Mouse (Mus musculus): ENCODE results near the gene Emp2. TPM values are rescaled to one million over a fixed set of nuclear protein-coding genes. Genes with fewer than 3 reads are reported as not detected.

Emp2 gene
- polyA plus RNA-seq, 1 experiment from 2014 or later = 18.8 TPM

GRCm38 (mm10) chr16:10341110-10341509 is 27.3 kb upstream of the Emp2 start:
- H3K27ac ChIP-seq (ENCODE audit: low read length) = no peak overlapping the region
- no peaks in the 10 kb centered on the region for H3K9me3 ChIP-seq (replicated peaks; ENCODE audit: control insufficient read depth, low read length, poor library complexity, severe bottlenecking)
- H3K4me1 ChIP-seq (ENCODE audit: control insufficient read depth, insufficient read depth, low read length) = no peaks in the 10 kb centered on the region
- no peak overlapping the region for H3K9ac ChIP-seq (ENCODE audit: low read depth, low read length)
- ATAC-seq = no peak
- H3K36me3 ChIP-seq (ENCODE audit: control insufficient read depth, insufficient read depth, low read length) = no peaks in the 10 kb centered on the region
- no peak overlapping the region for H3K4me3 ChIP-seq (ENCODE audit: low read depth, low read length)
- 73% methylated on average over 4 of the region's 4 CpGs for WGBS
- no peaks in the 10 kb centered on the region for H3K27me3 ChIP-seq (ENCODE audit: control insufficient read depth, insufficient read depth, low read depth, low read length)
- no peak overlapping the region for H3K4me2 ChIP-seq (ENCODE audit: low read length)

- no peak for ATAC-seq
- WGBS = 94% methylated on average over 10 of the region's 10 CpGs
- Histone ChIP-seq H3K4me1 (ENCODE audit: control insufficient read depth, insufficient read depth, low read length) (no peaks in the 10 kb centered on the region), H3K4me2 (ENCODE audit: low read length) (no peak overlapping the region), H3K9ac (ENCODE audit: low read depth, low read length) (no peak overlapping the region), H3K9me3 (replicated peaks; ENCODE audit: control insufficient read depth, low read length, poor library complexity, severe bottlenecking) (no peaks in the 10 kb centered on the region), H3K27ac (ENCODE audit: low read length) (no peak overlapping the region), H3K4me3 (ENCODE audit: low read depth, low read length) (no peak overlapping the region), H3K36me3 (ENCODE audit: control insufficient read depth, insufficient read depth, low read length) (no peaks in the 10 kb centered on the region), H3K27me3 (ENCODE audit: control insufficient read depth, insufficient read depth, low read depth, low read length) (no peaks in the 10 kb centered on the region)
Measured at GRCm38 (mm10) chr16:10339930-10340329, 26.2 kb upstream of the Emp2 start.

- Histone ChIP-seq H3K27me3 (ENCODE audit: control insufficient read depth, insufficient read depth, low read depth, low read length) (no peaks in the 10 kb centered on the region), H3K4me3 (ENCODE audit: low read depth, low read length) (no peak overlapping the region), H3K4me1 (ENCODE audit: control insufficient read depth, insufficient read depth, low read length) (no peaks in the 10 kb centered on the region), H3K36me3 (ENCODE audit: control insufficient read depth, insufficient read depth, low read length) (no peaks in the 10 kb centered on the region), H3K27ac (ENCODE audit: low read length) (no peak overlapping the region), H3K4me2 (ENCODE audit: low read length) (no peak overlapping the region), H3K9ac (ENCODE audit: low read depth, low read length) (no peak overlapping the region), H3K9me3 (replicated peaks; ENCODE audit: control insufficient read depth, low read length, poor library complexity, severe bottlenecking) (no peaks in the 10 kb centered on the region)
- ATAC-seq = no peak
- 91% methylated on average over 5 of the region's 5 CpGs for WGBS
Measured at GRCm38 (mm10) chr16:10338601-10339000, 24.8 kb upstream of the Emp2 start.

- no peaks in the 10 kb centered on the region for H3K9me3 ChIP-seq (replicated peaks; ENCODE audit: control insufficient read depth, low read length, poor library complexity, severe bottlenecking)
- H3K27ac ChIP-seq (ENCODE audit: low read length) = no peak overlapping the region
- no peak overlapping the region for H3K9ac ChIP-seq (ENCODE audit: low read depth, low read length)
- ATAC-seq = no peak
- H3K36me3 ChIP-seq (ENCODE audit: control insufficient read depth, insufficient read depth, low read length) = no peaks in the 10 kb centered on the region
- no peaks in the 10 kb centered on the region for H3K4me1 ChIP-seq (ENCODE audit: control insufficient read depth, insufficient read depth, low read length)
- H3K4me2 ChIP-seq (ENCODE audit: low read length) = no peak overlapping the region
- 89% methylated on average over 13 of the region's 13 CpGs for WGBS
- H3K4me3 ChIP-seq (ENCODE audit: low read depth, low read length) = no peak overlapping the region
- no peaks in the 10 kb centered on the region for H3K27me3 ChIP-seq (ENCODE audit: control insufficient read depth, insufficient read depth, low read depth, low read length)
Measured at GRCm38 (mm10) chr16:10337422-10338197, 23.8 kb upstream of the Emp2 start.

DNA sequence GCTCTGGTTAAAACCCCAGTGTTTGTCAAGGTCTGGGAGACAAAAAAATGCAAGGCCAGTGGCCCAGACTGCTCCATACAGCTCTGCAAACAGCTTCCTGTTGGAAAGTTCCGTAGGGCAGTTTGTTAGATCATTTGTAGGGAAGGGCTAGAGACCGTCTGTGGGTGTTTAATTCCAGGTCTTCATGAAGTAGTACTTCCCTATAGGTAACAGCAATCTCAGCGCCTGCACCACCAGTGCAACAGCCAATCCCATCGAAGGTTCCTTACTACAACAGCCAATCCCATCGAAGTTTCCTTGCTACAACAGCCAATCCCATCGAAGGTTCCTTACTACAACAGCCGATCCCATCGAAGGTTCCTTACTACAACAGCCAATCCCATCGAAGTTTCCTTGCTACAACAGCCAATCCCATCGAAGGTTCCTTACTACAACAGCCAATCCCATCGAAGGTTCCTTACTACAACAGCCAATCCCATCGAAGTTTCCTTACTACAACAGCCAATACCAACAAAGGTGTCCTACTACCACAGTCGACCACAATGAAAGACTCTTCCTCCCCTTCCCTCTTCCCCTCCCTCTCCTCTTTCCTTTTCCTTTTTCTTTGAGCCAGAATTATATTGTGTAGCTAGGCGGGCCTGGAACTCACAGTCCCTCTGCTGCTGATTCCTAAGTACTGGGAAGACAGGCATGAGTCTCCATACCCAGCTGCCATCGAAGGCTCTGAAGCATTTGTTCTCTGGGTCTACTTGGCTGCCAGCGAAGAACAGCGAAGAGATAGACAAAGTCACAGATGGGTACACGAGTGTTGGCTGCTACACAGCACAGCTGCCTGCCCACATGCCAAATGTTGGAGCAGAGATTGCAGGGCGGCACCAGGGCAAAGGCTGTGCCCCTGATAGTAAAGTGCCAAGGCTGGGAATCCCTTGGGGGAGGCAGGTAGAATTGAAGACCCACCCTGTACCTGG is 23.0 kb upstream of the Emp2 start:
- H3K4me3 ChIP-seq (ENCODE audit: low read depth, low read length) = no peak overlapping the region
- ATAC-seq = no peak
- no peak overlapping the region for H3K9ac ChIP-seq (ENCODE audit: low read depth, low read length)
- H3K4me2 ChIP-seq (ENCODE audit: low read length) = no peak overlapping the region
- H3K9me3 ChIP-seq (replicated peaks; ENCODE audit: control insufficient read depth, low read length, poor library complexity, severe bottlenecking) = no peaks in the 10 kb centered on the region
- WGBS = 91% methylated on average over 19 of the region's 19 CpGs
- H3K4me1 ChIP-seq (ENCODE audit: control insufficient read depth, insufficient read depth, low read length) = no peaks in the 10 kb centered on the region
- H3K27ac ChIP-seq (ENCODE audit: low read length) = no peak overlapping the region
- H3K27me3 ChIP-seq (ENCODE audit: control insufficient read depth, insufficient read depth, low read depth, low read length) = no peaks in the 10 kb centered on the region
- no peaks in the 10 kb centered on the region for H3K36me3 ChIP-seq (ENCODE audit: control insufficient read depth, insufficient read depth, low read length)

DNA sequence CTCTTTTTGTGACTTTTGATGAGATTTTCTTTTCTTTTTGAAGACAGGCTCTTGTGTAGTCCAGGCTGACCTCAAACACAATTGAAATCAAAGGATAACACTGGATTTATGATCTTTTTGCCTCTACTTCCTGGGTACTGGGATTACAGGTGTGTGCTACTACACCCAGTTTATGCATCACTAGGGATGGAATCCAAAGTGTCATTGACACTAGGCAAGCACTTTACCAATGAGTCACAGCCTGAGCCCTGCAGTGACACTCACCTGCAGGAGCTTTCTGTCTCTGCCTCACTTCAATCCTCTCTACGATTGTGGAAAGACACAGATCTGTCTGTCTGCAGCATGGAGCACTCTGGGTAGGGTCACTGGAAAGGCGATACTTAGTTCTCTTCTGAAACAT is 22.2 kb upstream of the Emp2 start:
- Histone ChIP-seq H3K4me3 (ENCODE audit: low read depth, low read length) (no peak overlapping the region), H3K36me3 (ENCODE audit: control insufficient read depth, insufficient read depth, low read length) (no peaks in the 10 kb centered on the region), H3K27me3 (ENCODE audit: control insufficient read depth, insufficient read depth, low read depth, low read length) (no peaks in the 10 kb centered on the region), H3K9ac (ENCODE audit: low read depth, low read length) (no peak overlapping the region), H3K4me2 (ENCODE audit: low read length) (no peak overlapping the region), H3K27ac (ENCODE audit: low read length) (no peak overlapping the region), H3K9me3 (replicated peaks; ENCODE audit: control insufficient read depth, low read length, poor library complexity, severe bottlenecking) (no peaks in the 10 kb centered on the region), H3K4me1 (ENCODE audit: control insufficient read depth, insufficient read depth, low read length) (no peaks in the 10 kb centered on the region)
- no peak for ATAC-seq
- WGBS = 91% methylated on average over 2 of the region's 2 CpGs

- WGBS = 57% methylated on average over 7 of the region's 7 CpGs
- no peak overlapping the region for H3K4me3 ChIP-seq (ENCODE audit: low read depth, low read length)
- no peak for ATAC-seq
- H3K9me3 ChIP-seq (replicated peaks; ENCODE audit: control insufficient read depth, low read length, poor library complexity, severe bottlenecking) = no peaks in the 10 kb centered on the region
- H3K27ac ChIP-seq (ENCODE audit: low read length) = no peak overlapping the region
- H3K4me2 ChIP-seq (ENCODE audit: low read length) = no peak overlapping the region
- H3K27me3 ChIP-seq (ENCODE audit: control insufficient read depth, insufficient read depth, low read depth, low read length) = no peaks in the 10 kb centered on the region
- no peak overlapping the region for H3K9ac ChIP-seq (ENCODE audit: low read depth, low read length)
- H3K36me3 ChIP-seq (ENCODE audit: control insufficient read depth, insufficient read depth, low read length) = no peaks in the 10 kb centered on the region
- H3K4me1 ChIP-seq (ENCODE audit: control insufficient read depth, insufficient read depth, low read length) = no peaks in the 10 kb centered on the region
Measured at GRCm38 (mm10) chr16:10332732-10333131, 19.0 kb upstream of the Emp2 start.

GRCm38 (mm10) chr16:10330586-10331495 is 17.1 kb upstream of the Emp2 start:
- 81% methylated on average over 12 of the region's 12 CpGs for WGBS
- ATAC-seq = no peak

More at GRCm38 (mm10) chr16:10330586-10331495, 17.1 kb upstream of the Emp2 start:
- Histone ChIP-seq H3K4me3 (ENCODE audit: low read depth, low read length) (no peak overlapping the region), H3K9ac (ENCODE audit: low read depth, low read length) (no peak overlapping the region), H3K4me2 (ENCODE audit: low read length) (no peak overlapping the region), H3K9me3 (replicated peaks; ENCODE audit: control insufficient read depth, low read length, poor library complexity, severe bottlenecking) (no peaks in the 10 kb centered on the region), H3K4me1 (ENCODE audit: control insufficient read depth, insufficient read depth, low read length) (no peaks in the 10 kb centered on the region), H3K27me3 (ENCODE audit: control insufficient read depth, insufficient read depth, low read depth, low read length) (no peaks in the 10 kb centered on the region), H3K36me3 (ENCODE audit: control insufficient read depth, insufficient read depth, low read length) (no peaks in the 10 kb centered on the region), H3K27ac (ENCODE audit: low read length) (no peak overlapping the region)

Measured in midbrain, embryonic 16.5 days (tissue).